8 mouse cellular contexts compared by ENCODE assay signal in the genomic region with DNA sequence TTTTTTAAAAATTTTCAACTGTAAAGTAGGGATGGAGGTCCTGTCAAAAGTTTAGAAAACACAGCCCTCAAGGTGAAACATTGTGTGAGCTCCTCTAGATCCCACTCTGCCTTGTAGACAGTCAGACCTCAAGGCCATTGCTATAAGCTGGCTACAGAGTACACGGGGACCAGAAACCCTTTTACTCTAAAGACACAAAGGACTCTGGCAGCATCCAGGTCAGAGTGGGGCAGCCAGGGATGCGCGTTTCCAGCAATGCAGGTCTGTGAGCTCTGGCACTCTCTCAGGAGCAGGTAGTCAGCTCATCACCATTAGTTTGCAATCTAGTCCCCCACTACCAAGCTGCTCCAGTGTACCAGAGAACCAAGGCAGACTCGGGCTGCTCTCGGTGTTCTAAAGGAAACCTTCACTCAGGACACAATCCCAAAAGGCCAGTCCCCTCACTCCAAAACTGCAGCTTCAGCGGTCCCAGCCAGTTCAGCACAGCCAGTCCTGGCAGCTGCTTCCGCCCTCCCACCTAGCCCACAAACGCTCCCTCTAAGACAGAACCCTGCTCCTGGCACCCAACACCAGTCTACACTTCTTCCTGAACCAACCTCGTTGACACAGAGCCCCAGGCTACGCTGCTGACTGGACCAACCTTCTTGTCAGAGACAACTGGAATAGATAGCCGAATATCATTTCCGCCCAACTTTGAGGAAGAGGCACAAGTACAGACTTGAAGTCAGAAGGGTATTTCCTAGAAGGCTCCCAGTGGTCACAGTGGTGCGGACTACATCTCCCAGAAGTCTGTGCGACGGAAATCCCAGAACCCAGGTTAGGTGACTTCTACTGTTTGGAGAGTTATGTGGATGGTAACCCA. TPM values are rescaled to one million over a fixed set of nuclear protein-coding genes. Genes with fewer than 3 reads are reported as not detected.
DNase-seq lines count a peak whose midpoint lies in the region; ATAC-seq and TF ChIP-seq lines count a peak whose summit lies in the region.
"Not testable (repeated sequence)": the region's sequence is repeated elsewhere in the genome, so short reads cannot be mapped to it uniquely, and the experiment has no call there.

A gene (minus strand): TSS at position 684 of the 862 bp plus-strand sequence.
A gene (minus strand): TSS at position 761 of the 862 bp plus-strand sequence.

- H3K4me1 ChIP-seq in cortical plate, adult 2 months (ENCODE audit: control insufficient read depth, insufficient read depth, low read length); hindbrain, embryonic 16.5 days (ENCODE audit: control insufficient read depth, insufficient read depth, low read depth, low read length): not testable (repeated sequence)

- POLR2A ChIA-PET in Patski (lab: Charles Lee): not testable (repeated sequence)

- peak within 1 kb of the TSS; percentile 61 for H3K9ac ChIP-seq in hindbrain, embryonic 16.5 days (ENCODE audit: low read depth, low read length)

- TF ChIP-seq POLR2A in cortical plate, adult 2 months (IDR thresholded peaks at IDR 0.05; ENCODE audit: extremely low read depth, insufficient read depth, low read length): not testable (repeated sequence)

- intact Hi-C loops in gastrocnemius, adult 2 months (cut with DNase I): not testable (repeated sequence)

- in situ Hi-C loops in Patski (cut with MboI; ENCODE audit: low pct_unique_long_range_greater_than_20kb): loop anchor here (10.0 kb wide), 1 partner anchor 200 kb away; a partner anchor contains a TSS

- whole genome bisulfite sequencing in hindbrain, embryonic 16.5 days: 17% methylated on average over 13 of the region's 15 CpGs

- not testable (repeated sequence) for DNase-seq in Patski (ENCODE audit: low read depth, low spot score)
- peak; percentile 61 for DNase-seq in gastrocnemius, adult 2 months
- peak; percentile 47 for DNase-seq in left cerebral cortex, adult 11 months (ENCODE audit: low spot score)
- peak; percentile 92 for DNase-seq in lung, postnatal 36 days
- peak; percentile 74 for DNase-seq in retina, postnatal 1 day
- peak; percentile 80 for DNase-seq in thymus, postnatal 4 days

- H3K27me3 ChIP-seq in Patski; hindbrain, embryonic 16.5 days (replicated peaks; ENCODE audit: control insufficient read depth, insufficient read depth, low read length): not testable (repeated sequence)

- not testable (repeated sequence) for H3K9me3 ChIP-seq in hindbrain, embryonic 16.5 days (ENCODE audit: control insufficient read depth, low read length)

- ATAC-seq in Patski: peak; percentile 82
- ATAC-seq in hindbrain, embryonic 16.5 days: peak; percentile 98

- peak within 1 kb of the TSS; percentile 68 for H3K4me2 ChIP-seq in hindbrain, embryonic 16.5 days (ENCODE audit: low read length)

- CTCF ChIA-PET in Patski (lab: Charles Lee): not testable (repeated sequence)

- H3K4me3 ChIP-seq in cortical plate, adult 2 months (ENCODE audit: insufficient read depth, low read length): peak within 1 kb of the TSS; percentile 47
- H3K4me3 ChIP-seq in gastrocnemius, adult 2 months: peak within 1 kb of the TSS; percentile 73
- peak within 1 kb of the TSS; percentile 46 for H3K4me3 ChIP-seq in hindbrain, embryonic 16.5 days (ENCODE audit: low read length)

- not testable (repeated sequence) for H3K27ac ChIP-seq in cortical plate, adult 2 months (ENCODE audit: insufficient read depth, low read length); hindbrain, embryonic 16.5 days (ENCODE audit: low read depth, low read length)
- peak within 1 kb of the TSS; percentile 65 for H3K27ac ChIP-seq in gastrocnemius, adult 2 months

- TF ChIP-seq CTCF in Patski (IDR thresholded peaks at IDR 0.05); cortical plate, adult 2 months (IDR thresholded peaks at IDR 0.05; ENCODE audit: extremely low read depth, insufficient read depth, low read length); gastrocnemius, adult 2 months (IDR thresholded peaks at IDR 0.05): not testable (repeated sequence)

- not testable (repeated sequence) for H3K36me3 ChIP-seq in hindbrain, embryonic 16.5 days (ENCODE audit: control insufficient read depth, insufficient read depth, low read length)

RNA-seq across cellular contexts. Expression of the first gene that starts in this region (rescaled TPM):
- polyA plus RNA-seq in Patski (2021): 0.90 TPM
- 0.15 and 0.44 TPM in 2 replicates for polyA plus RNA-seq in cortical plate, adult 2 months (2012; rRNA removed)
- total RNA-seq in gastrocnemius, adult 2 months (2021): not detected
- polyA plus RNA-seq in hindbrain, embryonic 16.5 days (2015; fragmentation: Nextera tagmentation; extraction: Ambion mirVana): not detected in 2 replicates

RNA-seq across cellular contexts. Expression of the second gene that starts in this region (rescaled TPM):
- 4.8 TPM for polyA plus RNA-seq in Patski (2021)
- polyA plus RNA-seq in cortical plate, adult 2 months (2012; rRNA removed): 0.52 and 0.61 TPM in 2 replicates
- under 1 TPM; 0.20 to 0.53 TPM for total RNA-seq in gastrocnemius, adult 2 months (2021)
- 0.72 and 0.78 TPM in 2 replicates for polyA plus RNA-seq in hindbrain, embryonic 16.5 days (2015; fragmentation: Nextera tagmentation; extraction: Ambion mirVana)

Comparison
In these comparisons a context has a peak if more than half of its experiments do, and no peak if none do; other contexts are left out.
1. Peak in DNase-seq, H3K4me3 ChIP-seq and H3K27ac ChIP-seq in gastrocnemius, adult 2 months; RNA of the genes that start here not detected or under 1 TPM.
2. Peak in ATAC-seq, H3K4me3 ChIP-seq, H3K9ac ChIP-seq and H3K4me2 ChIP-seq in hindbrain, embryonic 16.5 days; RNA of the genes that start here not detected or under 1 TPM.